Mouse (Mus musculus): ENCODE measurements at regions not wholly inside any gene's neighbourhood (a gene's known extent, or its start where the extent isn't known, plus 50 kb on each side); places are given as distances from the start of the nearest gene placed in this dataset.

DNA sequence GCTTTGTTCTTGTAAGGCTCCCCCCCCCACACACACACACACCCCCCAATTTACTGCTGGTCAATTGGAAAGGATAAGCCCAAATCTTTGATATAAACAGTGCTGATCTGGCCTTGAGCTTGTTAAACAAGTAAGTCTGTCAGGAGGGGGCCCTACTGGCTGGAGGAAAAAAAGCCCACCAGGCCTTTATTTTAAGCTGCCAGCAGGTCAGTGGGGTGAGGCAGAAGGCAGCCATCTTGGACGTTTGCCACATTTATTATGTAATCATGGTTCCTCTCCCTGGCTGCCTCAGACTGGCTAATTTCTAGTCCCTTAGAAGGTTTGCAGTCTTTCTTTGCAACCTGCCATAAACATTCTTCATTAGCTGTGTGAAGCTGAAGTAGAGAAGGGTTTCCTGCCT lies 75.9 kb upstream of the Med14 start:
- no peak for DNase-seq (ENCODE audit: low read depth, low spot score)

DNA sequence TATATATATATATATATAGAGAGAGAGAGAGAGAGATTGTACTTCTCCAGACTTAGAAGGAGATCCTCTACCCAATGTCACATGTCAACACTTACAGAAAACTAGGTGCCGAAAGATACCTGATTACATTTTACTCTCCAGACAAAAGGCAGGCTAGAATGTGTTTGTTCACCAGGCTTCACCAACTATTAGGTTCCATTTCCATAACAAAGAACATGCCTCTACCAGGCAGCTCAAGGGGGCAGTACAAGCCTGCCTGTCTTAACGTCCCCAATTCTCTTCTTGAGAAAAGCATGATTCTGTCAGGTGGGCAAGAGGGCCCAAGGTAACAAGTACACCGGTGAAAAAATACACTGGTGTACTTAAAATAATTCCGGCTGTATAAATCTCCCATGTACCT lies 72.8 kb upstream of the Med14 start:
- DNase-seq (ENCODE audit: low read depth, low spot score), result no peak

DNA sequence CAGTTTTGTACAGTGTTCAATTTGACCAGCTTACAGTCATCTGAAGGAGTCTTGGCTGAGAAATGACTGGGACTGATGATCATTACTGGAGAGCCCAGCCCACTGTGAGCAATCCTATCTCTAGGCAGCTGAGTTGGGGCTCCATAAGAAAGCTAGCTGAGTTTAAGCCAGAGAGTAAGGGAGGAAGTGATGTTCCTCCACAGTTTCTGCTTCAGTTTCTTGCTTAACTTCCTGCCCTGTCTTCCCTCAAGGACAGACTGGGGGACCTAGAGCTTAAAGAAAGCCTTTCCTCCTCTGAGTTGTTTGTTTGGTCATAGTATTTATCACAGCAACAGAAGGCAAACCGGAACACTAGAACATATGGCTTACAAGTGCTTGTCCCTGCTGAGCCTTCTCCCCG lies 70.8 kb upstream of the Med14 start:
- no peak for DNase-seq (ENCODE audit: low read depth, low spot score)

DNA sequence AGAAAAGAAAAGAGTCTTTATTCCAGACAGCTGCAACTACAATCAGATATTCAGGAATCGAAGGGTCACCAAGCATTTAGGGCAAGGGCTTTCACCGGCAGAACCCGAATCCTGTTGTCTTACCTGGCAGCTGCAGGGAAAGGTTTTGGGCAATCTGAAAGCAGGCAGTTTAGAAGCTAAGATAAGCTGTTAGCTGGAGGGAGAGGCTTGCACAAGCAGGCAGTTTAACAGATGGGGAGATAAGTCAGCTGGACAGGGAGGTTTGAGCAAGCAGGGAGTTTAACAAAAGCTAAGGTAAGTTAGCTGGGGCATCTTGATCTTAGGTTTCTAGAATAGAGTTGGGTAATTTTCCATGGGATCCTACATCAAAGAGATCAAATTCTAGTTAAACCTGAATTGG lies 67.3 kb upstream of the Med14 start:
- DNase-seq (ENCODE audit: low read depth, low spot score), result no peak

DNA sequence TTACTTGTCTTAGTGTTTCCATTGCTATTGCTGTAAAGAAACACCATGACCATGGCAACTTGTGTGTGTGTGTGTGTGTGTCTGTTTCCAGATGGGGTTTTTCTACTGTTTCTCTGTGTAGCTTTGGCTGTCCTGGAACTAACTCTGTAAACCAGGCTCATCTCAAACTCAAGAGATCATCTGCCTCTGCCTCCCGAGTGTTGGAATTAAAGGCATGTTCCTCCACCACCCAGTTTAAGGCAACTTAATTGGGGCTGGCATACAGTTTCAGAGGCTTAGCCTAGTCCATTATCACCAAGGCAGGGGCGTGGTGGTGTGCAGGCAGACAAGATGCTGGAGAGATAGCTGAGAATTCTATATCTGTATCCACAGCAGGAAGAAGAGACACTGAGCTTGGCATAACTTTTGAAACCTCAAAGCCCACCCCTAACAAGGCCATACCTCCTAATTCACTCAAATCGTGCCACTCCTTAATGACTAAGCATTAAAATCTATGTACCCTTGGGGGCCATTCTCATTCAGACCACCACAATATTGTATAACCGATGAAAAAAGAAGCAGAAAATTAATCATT lies 65.5 kb upstream of the Med14 start:
- DNase-seq (ENCODE audit: low read depth, low spot score), result no peak

DNA sequence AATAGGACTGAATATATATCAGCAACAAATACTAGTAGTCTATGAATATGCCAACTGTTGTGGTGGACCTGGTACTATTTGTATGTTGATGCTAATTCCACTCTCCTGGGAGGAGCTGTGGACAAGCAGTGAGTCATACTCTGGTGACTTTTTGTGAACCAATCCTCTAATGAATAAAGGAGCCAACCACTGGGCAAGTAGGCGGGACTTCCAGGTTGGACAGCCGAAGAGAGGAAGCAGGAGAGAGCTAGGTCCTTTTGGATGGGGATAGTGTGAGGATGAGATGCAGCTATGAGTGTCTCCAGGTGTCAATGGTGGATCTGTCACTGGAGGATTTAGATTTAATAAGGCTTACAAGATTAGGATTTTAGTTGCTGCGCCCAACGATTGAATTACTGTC lies 64.8 kb upstream of the Med14 start:
- DNase-seq (ENCODE audit: low read depth, low spot score), result no peak

DNA sequence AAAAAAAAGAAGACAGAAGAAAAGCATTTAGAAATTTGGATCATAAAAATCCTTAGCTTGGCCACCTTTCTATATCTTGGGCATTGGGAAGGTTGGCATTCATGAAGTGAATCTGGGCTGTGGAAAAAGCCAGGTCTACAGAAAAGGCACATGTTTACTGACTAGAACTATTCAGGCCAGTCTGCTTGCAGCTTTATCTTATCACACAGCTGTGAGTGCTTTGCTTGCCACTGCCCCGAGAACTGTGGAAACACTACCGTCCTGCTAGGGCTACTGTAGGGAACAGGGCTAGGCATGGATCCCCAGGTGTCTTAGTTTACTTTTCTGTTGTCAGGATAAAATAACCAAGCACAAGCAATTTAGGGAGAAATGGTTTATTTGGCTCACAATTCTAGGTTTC lies 63.4 kb upstream of the Med14 start:
- no peak for DNase-seq (ENCODE audit: low read depth, low spot score)

DNA sequence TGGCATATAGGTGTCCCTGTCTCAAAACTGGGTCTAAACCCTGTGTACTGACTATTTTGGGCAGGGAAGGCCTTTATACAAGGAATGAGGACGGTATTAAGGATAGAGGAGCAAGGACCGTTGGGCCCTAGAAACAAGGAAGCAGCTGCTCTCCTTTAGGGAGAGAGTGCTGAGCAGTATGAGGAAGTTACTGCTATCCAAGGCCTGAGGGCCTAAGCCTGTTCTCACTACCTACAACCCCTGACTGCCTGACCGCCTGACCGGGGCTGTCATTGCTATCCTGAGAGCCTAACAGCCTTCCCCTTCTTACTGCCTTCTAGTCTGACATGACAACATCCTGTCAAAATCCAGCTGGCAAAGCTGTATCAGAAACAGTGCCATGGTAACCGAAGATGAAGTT lies 62.6 kb upstream of the Med14 start:
- DNase-seq (ENCODE audit: low read depth, low spot score), result no peak

DNA sequence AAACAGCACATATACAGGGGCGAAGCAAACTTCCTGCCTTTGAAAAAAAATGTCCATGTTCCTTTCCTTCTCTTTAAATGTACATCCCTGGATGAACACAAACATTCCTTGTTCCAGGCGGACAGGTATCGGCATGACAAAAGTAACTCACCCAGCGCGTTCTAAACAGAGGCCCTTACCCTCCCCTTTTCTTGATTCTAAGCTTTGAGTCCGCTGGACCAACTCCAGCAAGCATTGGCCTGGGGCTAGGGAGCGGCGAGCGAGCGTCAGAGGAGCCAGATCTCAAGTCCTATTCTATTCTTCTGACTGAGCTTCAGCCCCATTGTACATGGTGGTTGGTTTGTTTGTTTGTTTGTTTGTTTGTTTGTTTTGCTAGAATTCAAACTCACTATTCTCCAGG lies 60.9 kb upstream of the Med14 start:
- no peak for DNase-seq (ENCODE audit: low read depth, low spot score)

DNA sequence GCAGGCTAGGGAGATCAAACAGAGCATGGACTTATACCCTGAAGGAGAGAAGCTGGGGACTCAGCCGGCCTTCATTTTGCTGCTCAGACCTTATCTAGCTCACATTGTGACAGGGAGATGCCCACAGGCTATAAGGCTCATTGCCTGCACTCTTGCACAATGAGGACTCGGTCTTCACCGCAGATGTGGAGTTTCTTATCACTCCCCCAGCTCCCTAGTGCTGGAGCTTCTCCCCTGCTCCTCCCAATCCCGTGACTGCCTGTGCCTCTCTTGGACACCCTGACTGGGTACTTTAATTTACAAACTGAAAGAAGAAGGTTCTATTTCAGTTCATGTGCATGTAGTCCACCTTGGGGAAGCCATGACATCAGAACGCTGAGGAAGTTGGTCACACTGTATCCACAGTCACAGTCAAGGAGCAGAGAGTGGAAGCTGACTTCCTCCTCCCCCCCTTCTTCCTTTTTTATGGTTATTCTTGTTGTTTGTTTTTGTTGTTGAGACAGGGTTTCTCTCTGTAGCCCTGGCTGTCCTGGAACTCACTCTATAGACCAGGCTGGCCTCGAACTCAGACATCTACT lies 51.3 kb upstream of the Med14 start:
- DNase-seq (ENCODE audit: low read depth, low spot score), result no peak
